Comparison of ENCODE assay signal across 10 mouse cellular contexts in genomic region chr11:62543991-62544390, GRCm38 (mm10).
"Had no signal": no experiment of that assay in that cellular context is flagged by ENCODE, and none has a peak within 500 bp of the region (broad histone marks: within the 10 kb centered on the region; RNA-seq: fewer than 3 reads in every experiment).

No protein-coding gene starts in this region.

- DNase-seq: lung, adult 18-20 months; lung, embryonic 14.5 days; lung, postnatal 10 days; lung, postnatal 4 days; midbrain, embryonic 14.5 days; right cerebral cortex, postnatal 14 days; right cerebral cortex, postnatal 4 days; spleen, adult 18-20 months; thymus, adult 18-20 months; thymus, postnatal 14 days had no signal
